12 mouse cellular contexts compared by ENCODE assay signal in genomic region chr7:6603331-6603730, GRCm38 (mm10).
"Had no signal": no experiment of that assay in that cellular context is flagged by ENCODE, and none has a peak within 500 bp of the region (broad histone marks: within the 10 kb centered on the region; RNA-seq: fewer than 3 reads in every experiment).

No protein-coding gene starts in this region.

- DNase-seq: liver, postnatal 0 days; lung, adult 2 months; lung, postnatal 14 days; lung, postnatal 36 days; retina, postnatal 1 day; right cerebral cortex, adult 18-20 months; right cerebral cortex, postnatal 25 days; right cerebral cortex, postnatal 4 days; spleen, adult 18-20 months; thymus, adult 18-20 months; thymus, postnatal 14 days; thymus, postnatal 36 days had no signal
